Mouse (Mus musculus) CD4-positive, CD25-positive, alpha-beta regulatory T cell, adult 2 months (primary cell): ENCODE results near the gene Mindy4.
"Not testable (repeated sequence)": the region's sequence is repeated elsewhere in the genome, so short reads cannot be mapped to it uniquely, and the experiment has no call there.

Experiments used
- DNase-seq: peaks from one replicate; pipeline ENCODE4 v3.0.0-alpha.2; 2012; ENCODE audit warnings: low read depth, low spot score

The Mindy4 gene

GRCm38 (mm10) chr6:55202913-55203910, at the start of gene Mindy4:
TSS of gene Mindy4 (plus strand) at chr6:55203383.
- peak; percentile 58 for DNase-seq

GRCm38 (mm10) chr6:55159256-55159655, 43.9 kb upstream of the Mindy4 start:
- DNase-seq: no peak

GRCm38 (mm10) chr6:55161311-55161761, 41.8 kb upstream of the Mindy4 start:
- DNase-seq: no peak

GRCm38 (mm10) chr6:55163046-55163584, 40.1 kb upstream of the Mindy4 start:
- DNase-seq: no peak

- DNase-seq: peak; percentile 85
These were observed 36.3 kb upstream of the Mindy4 start for GRCm38 (mm10) chr6:55166777-55167463.

- DNase-seq: no peak
These were observed 33.4 kb upstream of the Mindy4 start for GRCm38 (mm10) chr6:55169818-55170217.

GRCm38 (mm10) chr6:55171638-55172037, 31.5 kb upstream of the Mindy4 start:
- no peak for DNase-seq

GRCm38 (mm10) chr6:55173171-55173570, 30.0 kb upstream of the Mindy4 start:
- no peak for DNase-seq

- DNase-seq: no peak
These were observed 29.2 kb upstream of the Mindy4 start for GRCm38 (mm10) chr6:55173941-55174349.

- DNase-seq: no peak
These were observed 28.4 kb upstream of the Mindy4 start, which contains the start of gene Inmt for GRCm38 (mm10) chr6:55174741-55175181. TSS of gene Inmt (minus strand) at chr6:55175043.

- no peak for DNase-seq
These were observed 27.7 kb upstream of the Mindy4 start for GRCm38 (mm10) chr6:55175456-55175855.

- DNase-seq: no peak
These were observed 27.3 kb upstream of the Mindy4 start for GRCm38 (mm10) chr6:55175892-55176291.

GRCm38 (mm10) chr6:55177060-55177732, 26.0 kb upstream of the Mindy4 start:
- DNase-seq: peak; percentile 45

GRCm38 (mm10) chr6:55179560-55179959, 23.6 kb upstream of the Mindy4 start:
- no peak for DNase-seq

- no peak for DNase-seq
These were observed 20.3 kb upstream of the Mindy4 start for GRCm38 (mm10) chr6:55182655-55183430.

GRCm38 (mm10) chr6:55187827-55188226, 15.4 kb upstream of the Mindy4 start:
- DNase-seq: not testable (repeated sequence)

GRCm38 (mm10) chr6:55189406-55189805, 13.8 kb upstream of the Mindy4 start:
- DNase-seq: no peak

GRCm38 (mm10) chr6:55191537-55191936, 11.6 kb upstream of the Mindy4 start:
- no peak for DNase-seq

- DNase-seq: no peak
These were observed 10.0 kb upstream of the Mindy4 start for GRCm38 (mm10) chr6:55193171-55193570.

GRCm38 (mm10) chr6:55199047-55199446, 4.1 kb upstream of the Mindy4 start:
- no peak for DNase-seq

GRCm38 (mm10) chr6:55203931-55204330, 748 bp downstream of the Mindy4 start:
- DNase-seq: no peak
